Mouse (Mus musculus): ENCODE measurements around the gene Scaf1. TPM values are rescaled to one million over a fixed set of nuclear protein-coding genes. Genes with fewer than 3 reads are reported as not detected.
A peak's percentile ranks its signal among the peaks of the same experiment; 100 is the strongest.

The Scaf1 gene
- total RNA-seq, 2 experiments from 2014 or later, result 8.7 to 21.9 TPM

DNA sequence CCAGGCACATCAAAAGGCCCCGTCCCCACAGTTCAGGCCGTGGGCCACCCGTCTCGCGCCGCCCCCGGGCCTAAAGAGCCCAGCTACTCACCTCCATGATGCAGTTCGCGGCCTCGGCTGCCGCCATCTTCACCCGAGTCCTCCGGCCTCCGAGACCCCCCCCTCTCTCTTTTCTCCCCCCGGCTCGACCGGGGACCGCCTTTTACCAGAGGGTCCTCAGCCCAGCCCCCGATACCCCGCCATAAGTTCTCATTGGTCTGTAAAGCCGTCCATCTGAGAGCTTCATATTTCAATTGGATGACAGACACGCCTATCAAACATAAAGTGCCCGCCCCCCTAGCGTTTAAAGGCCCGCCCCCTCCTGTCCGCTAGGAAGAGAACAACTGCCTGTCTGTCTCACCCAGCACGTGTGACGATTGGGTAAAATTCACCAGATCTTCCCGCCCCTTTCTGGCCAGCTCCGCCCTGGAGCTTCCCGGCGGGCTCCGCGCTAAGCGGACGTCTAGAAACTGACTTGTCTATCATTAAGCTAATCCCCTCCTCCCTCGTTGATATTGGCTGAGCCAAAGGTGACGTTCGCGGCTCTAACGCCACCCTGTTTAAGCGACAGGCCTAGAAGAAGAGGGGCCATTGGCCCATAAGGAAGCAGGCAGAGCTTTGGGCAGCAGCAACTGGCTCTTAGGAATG lies 29.8 kb downstream of the Scaf1 start, which contains the start of gene Prmt1:
Gene Prmt1 (minus strand): TSS at position 377 of the 687 bp plus-strand sequence.
- ATAC-seq (replicated peaks; ENCODE audit: poor library complexity), result peak; percentile 79

- ATAC-seq (replicated peaks; ENCODE audit: poor library complexity), result peak; percentile 16
Measured at GRCm38 (mm10) chr7:44985595-44986191, 30.5 kb downstream of the Scaf1 start.

DNA sequence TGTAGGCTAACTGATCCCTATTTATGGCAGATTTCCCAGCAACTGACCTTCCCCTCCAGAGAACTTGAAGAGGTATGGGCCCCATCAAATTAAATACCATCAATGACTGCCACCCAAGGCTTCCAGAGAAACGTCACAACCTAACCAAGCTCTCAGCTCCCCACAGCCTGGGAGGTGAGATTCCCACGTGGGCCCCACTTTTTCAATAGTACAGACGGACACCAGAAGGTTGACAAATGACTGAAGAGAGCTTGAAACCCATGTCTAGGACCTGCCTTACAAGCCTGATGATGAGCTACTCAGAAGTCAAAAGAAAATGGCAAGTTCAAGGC lies 31.4 kb downstream of the Scaf1 start:
- no peak for ATAC-seq (replicated peaks; ENCODE audit: poor library complexity)

DNA sequence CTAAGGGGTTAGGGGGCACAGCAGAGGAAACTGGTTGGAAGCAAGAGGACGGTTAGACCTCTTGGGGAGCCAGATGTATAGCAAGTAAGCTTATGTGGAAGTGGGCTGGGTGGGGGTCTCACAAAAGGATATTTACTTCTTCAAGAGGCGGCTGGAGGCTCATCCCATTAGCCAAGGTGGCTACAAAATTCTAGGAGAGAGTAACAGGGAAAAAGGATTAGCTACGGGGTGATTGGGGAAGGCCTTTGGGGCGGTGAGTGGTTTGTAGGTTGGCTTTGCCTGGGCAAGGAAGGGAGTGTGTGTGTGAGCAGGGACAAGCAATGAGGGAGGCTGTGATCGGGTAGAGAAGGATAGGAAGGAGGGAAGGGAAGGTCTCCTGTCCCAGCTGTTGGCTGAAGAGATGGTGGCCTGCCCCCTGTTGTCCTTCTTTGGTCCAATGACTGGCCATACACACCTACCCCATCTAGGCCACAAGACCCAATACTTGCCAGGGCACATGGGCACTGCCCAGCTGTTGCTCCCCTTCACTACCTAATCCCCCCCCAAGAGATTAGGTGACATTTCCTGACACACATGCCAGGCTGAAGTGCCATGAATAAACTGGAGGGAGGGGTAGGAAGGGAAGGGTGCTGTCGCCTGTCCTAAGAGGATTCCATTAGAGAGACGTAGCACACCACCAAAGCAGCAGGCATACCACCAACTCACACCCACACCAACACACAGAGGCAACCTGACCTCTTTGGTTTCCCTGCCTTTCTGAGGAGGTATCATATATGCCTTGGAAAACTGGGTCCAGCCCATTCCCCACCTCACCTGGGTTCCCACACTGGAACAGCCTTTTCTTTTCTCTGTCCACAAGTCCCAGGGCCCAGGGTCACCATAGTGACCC lies 32.0 kb downstream of the Scaf1 start:
- no peak for ATAC-seq (replicated peaks; ENCODE audit: poor library complexity)

- peak; percentile 38 for ATAC-seq (replicated peaks; ENCODE audit: poor library complexity)
Measured at GRCm38 (mm10) chr7:44983085-44983484, 33.1 kb downstream of the Scaf1 start.

DNA sequence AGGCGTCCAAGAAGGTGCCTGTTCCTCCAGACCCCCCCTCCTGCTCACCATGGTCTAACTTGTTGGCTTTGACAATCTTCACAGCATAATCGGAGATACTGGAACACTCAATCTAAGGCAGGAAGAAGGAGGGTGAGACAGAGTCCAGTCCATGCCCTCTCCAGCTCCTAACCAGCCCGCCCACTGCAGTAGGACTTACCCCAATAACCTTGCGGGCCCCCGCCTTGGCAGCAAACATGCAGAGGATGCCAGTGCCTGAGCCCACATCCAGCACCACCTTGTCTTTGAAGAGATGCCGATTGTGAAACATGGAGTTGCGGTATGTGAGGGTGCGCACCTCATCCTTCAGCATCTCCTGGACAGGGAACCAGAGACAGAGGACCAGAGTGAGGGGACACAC lies 34.6 kb downstream of the Scaf1 start:
- ATAC-seq (replicated peaks; ENCODE audit: poor library complexity), result no peak

GRCm38 (mm10) chr7:44978300-44978699 lies 37.9 kb downstream of the Scaf1 start:
- no peak for ATAC-seq (replicated peaks; ENCODE audit: poor library complexity)

GRCm38 (mm10) chr7:44975117-44975419 lies 41.1 kb downstream of the Scaf1 start:
- no peak for ATAC-seq (replicated peaks; ENCODE audit: poor library complexity)

DNA sequence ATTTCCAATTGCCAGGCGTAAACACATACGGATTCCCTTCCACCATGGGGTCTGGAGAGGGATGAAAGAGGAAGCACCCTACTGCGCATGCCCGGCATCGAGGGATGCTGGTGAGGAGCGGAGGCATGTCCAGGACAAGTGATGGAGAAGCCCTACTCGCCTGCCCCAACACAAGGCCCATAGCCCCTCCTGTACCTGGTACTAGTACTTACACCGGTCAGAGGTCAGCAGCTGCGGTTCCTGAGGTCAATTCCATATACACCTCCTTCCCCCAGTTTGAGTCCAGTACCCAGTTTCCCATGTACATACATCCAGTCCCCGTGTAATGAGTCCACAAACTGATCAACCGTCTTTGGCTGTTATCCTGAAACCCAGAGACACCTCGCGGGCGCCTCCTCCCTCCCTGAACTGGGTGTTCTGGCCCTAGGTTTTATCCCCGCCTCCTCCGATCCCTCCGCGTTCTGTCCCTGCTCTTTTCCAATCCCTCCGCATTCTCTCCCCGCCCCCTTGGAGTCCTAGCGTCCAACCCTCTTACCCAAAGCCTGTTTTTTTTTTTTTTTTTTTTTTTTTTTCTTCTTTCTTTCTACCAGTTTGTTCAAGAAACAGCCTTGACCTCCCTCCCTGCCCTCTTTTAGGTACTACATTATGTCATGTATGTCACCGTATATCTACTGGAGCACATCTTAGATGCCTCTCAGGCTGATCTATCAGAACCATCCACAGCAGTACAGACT lies 41.6 kb downstream of the Scaf1 start, which contains the start of gene Cpt1c:
Gene Cpt1c (minus strand): TSS at position 469 of the 734 bp plus-strand sequence.
- ATAC-seq (replicated peaks; ENCODE audit: poor library complexity), result peak; percentile 84

- no peak for ATAC-seq (replicated peaks; ENCODE audit: poor library complexity)
Measured at GRCm38 (mm10) chr7:44973415-44974130, 42.6 kb downstream of the Scaf1 start.

GRCm38 (mm10) chr7:44971142-44971541 lies 45.0 kb downstream of the Scaf1 start:
- ATAC-seq (replicated peaks; ENCODE audit: poor library complexity), result no peak

DNA sequence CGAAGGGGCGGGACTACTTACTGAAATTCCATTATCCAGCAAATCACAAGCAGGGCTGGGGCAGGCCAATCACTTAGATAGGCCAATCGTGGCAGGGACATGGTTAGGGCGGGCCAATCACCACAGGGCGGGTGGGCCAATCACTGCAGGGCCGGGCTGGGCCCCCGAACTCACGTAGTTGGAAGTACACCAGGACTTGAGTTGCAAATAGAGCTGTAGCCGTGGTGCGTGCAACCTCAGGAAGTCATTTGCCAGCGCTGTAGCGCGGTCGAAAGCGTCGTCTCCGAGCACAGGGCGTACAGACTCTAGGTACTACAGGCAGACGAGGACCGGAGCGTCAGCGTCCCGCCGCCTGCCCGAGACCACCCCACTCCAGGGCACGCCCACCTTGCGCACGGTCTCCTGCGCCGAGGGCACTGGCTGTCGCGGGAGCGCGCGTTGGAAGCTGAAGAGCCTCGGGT lies 45.9 kb downstream of the Scaf1 start:
- peak; percentile 72 for ATAC-seq (replicated peaks; ENCODE audit: poor library complexity)

DNA sequence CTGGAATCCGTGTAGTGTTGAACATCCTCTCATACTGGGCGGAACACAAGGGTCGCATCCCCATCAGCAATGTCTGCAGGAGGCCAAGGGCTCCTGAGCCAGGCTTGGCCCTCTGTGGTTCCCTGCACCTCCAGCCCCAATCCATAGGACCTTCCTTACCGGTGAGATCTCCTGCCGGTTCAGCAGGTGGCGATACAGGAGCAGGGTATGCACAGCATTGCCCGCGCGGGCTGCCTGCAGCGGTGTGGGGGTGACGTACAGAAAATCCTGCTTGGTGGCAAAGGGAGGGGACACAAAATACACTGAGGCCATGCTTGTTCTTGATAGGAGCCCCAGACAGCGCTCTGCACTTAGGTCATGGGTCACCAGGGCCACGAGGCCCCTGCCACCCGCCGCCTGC lies 49.5 kb downstream of the Scaf1 start:
- no peak for ATAC-seq (replicated peaks; ENCODE audit: poor library complexity)

DNA sequence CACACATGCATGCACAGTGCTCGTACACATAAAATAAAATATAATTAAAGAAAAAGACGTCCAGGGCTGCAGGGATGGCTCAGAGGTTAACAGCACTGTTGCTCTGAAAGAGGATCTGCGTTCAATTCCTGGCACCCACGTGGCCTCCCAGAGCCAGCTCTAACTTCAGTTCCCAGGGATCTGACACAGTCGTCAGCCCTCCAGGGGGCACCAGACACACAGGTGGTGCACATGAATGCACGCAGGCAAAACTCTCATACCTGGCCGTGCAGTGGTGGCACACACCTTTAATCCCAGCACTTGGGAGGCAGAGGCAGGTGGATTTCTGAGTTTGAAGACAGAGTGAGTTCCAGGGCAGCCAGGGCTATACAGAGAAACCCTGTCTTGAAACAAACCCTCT lies 50.2 kb downstream of the Scaf1 start:
- no peak for ATAC-seq (replicated peaks; ENCODE audit: poor library complexity)

- no peak for ATAC-seq (replicated peaks; ENCODE audit: poor library complexity)
Measured at GRCm38 (mm10) chr7:44964990-44965389, 51.2 kb downstream of the Scaf1 start.

- ATAC-seq (replicated peaks; ENCODE audit: poor library complexity), result 0 out of 2 replicates have a peak, but pooled peaks have one; percentile 14
Measured at GRCm38 (mm10) chr7:44962831-44963230, 53.3 kb downstream of the Scaf1 start.

DNA sequence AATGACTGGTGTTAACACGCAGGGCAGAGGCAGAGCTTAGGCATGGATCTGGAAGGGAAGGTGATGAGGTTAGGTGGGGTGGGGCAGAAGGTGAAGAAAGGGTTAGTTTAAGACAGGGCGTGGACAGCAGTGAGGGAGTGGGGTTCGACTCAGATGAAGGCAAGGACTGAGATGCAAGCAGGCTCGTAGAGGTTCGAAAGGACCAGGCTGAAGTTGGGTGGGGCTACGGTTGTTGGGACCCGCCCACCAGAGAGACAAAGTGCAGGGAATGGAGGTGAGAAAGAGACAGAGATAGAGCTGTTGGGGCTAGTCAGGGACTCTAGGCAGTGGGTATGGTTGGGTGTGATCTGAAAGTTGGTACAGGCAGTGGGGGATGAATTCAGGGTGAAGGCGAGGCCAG lies 53.8 kb downstream of the Scaf1 start:
- ATAC-seq (replicated peaks; ENCODE audit: poor library complexity), result no peak

DNA sequence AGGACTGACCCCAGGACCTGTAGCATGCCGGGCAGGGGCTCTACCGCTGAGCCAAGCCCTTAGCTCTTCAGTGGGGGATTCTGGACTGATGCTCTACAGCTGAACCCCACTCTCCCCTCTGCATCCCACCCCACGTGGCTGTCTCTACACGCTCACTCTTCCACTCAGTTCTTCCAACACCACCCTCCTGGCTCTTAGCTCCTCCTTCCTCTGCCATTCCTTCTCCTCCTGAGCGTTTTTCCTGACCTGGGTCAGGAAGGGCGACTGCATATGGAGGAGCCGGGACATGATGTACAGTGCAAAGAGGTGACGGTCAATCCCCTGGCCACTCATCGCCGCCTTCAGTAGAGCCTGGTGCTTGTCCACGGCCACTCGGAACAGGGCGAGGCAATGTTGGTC lies 55.7 kb downstream of the Scaf1 start:
- no peak for ATAC-seq (replicated peaks; ENCODE audit: poor library complexity)

GRCm38 (mm10) chr7:44959874-44960511 lies 56.2 kb downstream of the Scaf1 start:
- peak; percentile 32; the same call in 1 of the 2 replicates for ATAC-seq (replicated peaks; ENCODE audit: poor library complexity)

DNA sequence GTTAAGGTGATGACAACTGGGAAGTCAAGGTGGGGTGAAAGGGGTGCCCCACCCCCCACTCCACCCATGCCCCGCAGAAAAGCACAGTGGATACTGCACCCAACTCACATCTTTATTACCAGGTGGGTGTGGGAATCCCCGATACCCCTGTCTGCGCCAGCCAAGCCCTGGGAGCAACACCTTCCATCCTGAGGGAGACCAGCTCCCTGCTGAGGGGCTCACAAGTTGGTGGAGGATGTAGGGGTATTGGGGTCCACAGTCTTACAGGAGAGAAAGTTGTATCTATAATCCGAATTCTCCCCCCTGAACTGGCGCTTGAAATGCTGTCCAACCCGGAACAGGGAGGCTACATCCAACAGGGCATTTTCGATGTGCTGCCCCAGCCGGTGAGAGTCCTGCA lies 56.9 kb downstream of the Scaf1 start:
- ATAC-seq (replicated peaks; ENCODE audit: poor library complexity), result no peak

All from megakaryocyte progenitor cell, adult 5-6 weeks (primary cell).